Mouse (Mus musculus): ENCODE data around the gene Eif3d. TPM values are rescaled to one million over a fixed set of nuclear protein-coding genes. Genes with fewer than 3 reads are reported as not detected.

Eif3d gene
- total RNA-seq, 1 experiment from 2014 or later = 115 TPM

DNA sequence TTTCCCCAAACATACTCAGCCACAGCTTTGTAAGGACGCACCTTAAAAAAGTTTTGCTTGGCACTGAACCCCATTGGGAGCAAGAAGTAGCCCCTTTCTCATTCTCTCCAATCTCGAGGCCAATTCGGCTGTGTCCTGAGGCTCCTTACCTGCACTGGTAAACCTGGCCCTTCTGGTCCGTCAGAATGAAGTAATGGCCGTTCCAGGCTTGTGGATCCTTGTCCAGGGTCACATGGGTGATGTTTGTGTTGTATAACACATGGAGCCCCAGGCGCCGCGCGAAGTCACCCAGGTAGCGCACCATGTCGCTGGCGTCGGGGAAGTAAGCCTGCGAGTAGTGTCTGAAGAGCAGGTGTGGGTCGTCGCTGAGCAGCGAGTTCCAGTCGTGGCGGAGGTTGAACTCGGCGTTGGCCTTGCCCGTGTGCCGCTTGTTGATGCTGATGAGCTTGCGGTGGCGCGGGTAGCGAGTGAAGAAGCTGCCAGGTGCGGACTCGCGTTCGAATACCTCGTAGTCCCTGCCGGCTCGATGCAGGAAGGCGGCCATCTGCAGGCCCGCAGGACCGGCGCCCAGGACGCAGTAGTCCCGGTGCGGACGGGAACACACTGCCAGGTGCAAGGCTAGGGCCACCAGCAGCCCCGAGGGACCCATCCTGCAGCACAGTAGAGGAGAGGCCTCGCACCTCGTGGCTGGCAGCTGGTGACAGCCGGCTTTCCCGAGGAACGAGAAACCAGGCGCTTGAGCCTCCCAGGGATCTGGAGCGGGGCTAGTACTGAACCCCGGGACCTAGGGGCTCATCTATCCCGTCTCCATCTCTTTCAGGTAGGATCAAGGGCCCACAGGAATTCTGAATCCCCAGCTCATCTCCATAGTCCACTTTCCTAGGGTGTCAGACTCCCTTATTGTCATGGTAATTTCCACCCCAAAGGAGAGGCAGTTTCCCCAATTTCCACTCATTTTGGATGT lies 14.9 kb downstream of the Eif3d start:
- ATAC-seq (ENCODE audit: extremely low read depth, insufficient number of reproducible peaks, low FRiP score, poor library complexity, severe bottlenecking) = no peak

DNA sequence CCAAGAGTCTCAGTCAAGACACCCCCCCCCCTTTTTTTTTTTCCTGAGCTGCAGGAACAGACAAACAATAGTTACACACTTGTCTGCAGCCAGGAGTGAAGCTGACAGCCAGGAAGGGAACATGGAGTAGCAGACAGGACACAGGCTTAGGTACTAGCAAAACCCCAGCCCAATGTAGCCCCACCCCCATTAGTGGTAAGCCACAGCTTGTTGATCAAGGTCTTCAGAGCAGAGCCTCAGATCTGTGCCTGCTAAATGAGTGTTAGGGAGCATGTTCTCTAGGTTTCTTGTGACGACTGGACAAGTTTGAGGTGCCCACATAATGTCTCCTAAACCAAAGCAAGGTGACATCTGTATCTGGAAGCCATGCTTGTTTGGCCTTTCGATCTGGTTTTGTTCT lies 16.3 kb downstream of the Eif3d start:
- no peak for ATAC-seq (ENCODE audit: extremely low read depth, insufficient number of reproducible peaks, low FRiP score, poor library complexity, severe bottlenecking)

DNA sequence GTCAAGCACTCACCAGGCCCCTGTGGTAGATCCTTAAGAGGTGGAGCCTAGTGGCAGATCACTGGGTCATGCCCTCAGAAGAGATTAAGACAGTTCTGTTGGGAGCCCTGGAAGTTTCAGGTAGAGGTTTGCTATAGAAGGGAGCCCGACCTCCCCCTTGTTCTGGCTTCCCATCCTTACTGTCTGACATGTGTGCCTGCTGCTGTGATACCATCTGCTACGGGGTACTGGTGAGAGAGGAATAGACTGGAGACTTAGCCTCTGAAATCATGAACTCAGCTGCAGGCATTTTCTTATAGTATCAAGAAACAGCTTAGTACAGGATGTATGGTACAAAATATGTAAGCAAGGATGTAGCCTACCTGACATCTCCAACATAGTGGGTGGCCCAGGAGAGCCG lies 17.7 kb downstream of the Eif3d start:
- no peak for ATAC-seq (ENCODE audit: extremely low read depth, insufficient number of reproducible peaks, low FRiP score, poor library complexity, severe bottlenecking)

DNA sequence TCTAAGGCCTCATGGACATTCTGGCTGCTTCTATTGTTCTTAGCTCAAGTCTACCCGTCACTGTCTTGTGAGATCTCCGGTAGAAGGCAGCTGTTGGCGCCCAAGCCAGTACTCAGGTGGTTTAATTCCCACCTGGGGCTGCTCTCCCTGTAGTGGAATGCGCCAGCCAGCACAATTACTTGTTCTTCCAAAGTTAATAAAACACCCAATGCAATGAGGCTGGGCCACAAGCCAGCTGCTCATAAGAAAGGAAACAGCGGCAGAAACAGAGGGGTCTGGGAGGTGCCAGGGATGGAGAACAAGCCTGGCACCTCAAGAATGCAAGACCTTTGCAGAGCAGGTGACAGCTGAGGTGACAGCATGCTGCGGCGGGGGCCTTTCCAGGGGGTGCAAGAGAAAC lies 21.6 kb downstream of the Eif3d start:
- no peak for ATAC-seq (ENCODE audit: extremely low read depth, insufficient number of reproducible peaks, low FRiP score, poor library complexity, severe bottlenecking)

DNA sequence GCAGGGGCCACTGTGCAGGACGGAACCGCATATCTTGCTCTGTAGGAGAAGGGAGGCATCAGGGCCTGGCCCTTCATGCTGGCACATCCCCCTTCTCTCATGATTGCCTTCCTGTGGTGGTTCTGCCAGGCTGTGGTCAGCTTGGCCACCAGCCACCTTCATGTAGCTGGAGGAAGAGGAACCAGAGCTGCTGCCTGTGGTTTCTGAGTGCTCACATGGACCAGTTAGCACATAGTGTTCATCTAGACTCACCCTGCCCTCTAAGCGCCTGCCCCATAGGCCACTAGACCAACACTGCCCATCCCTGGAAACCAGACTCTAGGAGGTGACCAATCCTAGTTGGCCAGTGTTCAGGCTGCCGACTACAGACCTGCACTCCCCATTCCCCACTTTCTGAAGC lies 24.9 kb downstream of the Eif3d start:
- peak; percentile 89 for ATAC-seq (ENCODE audit: extremely low read depth, insufficient number of reproducible peaks, low FRiP score, poor library complexity, severe bottlenecking)

DNA sequence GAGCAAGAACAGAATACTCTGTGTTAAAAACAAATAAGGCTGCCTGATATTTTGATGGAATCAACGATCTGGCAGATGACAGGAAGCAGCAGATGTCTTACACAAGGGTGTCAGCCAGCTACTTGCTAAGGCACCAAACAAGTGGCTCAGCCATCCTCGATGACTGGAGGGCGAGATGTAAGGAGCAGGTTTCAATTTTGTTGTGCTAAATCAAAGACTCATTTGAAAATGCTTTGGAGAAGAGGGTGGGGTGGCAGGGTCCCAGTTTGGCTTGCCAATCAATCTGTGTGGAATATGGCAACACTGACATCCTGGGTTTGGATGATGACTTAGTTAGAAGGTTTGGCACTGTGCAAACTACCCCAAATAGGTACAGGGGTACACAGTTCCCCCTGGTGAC lies 29.1 kb downstream of the Eif3d start:
- ATAC-seq (ENCODE audit: extremely low read depth, insufficient number of reproducible peaks, low FRiP score, poor library complexity, severe bottlenecking) = no peak

DNA sequence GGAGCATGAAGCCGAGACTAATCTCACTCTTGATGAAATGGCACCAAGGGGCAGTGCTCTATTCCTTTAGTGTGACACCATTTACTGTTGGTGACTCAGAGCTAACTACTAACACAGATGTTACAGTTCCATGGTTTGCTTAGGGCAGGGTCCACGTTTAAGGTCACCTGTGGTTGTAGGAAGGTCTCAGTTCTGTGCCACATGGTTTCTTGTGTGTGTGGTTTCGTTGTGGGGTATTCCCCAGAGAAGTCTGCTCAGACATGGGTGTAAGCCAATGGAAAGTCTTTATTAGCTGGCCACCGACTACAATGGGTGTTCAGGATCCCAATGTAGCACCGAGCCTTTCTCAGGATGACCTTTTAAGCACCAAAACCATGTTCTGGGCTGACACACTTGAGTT lies 32.1 kb downstream of the Eif3d start:
- no peak for ATAC-seq (ENCODE audit: extremely low read depth, insufficient number of reproducible peaks, low FRiP score, poor library complexity, severe bottlenecking)

DNA sequence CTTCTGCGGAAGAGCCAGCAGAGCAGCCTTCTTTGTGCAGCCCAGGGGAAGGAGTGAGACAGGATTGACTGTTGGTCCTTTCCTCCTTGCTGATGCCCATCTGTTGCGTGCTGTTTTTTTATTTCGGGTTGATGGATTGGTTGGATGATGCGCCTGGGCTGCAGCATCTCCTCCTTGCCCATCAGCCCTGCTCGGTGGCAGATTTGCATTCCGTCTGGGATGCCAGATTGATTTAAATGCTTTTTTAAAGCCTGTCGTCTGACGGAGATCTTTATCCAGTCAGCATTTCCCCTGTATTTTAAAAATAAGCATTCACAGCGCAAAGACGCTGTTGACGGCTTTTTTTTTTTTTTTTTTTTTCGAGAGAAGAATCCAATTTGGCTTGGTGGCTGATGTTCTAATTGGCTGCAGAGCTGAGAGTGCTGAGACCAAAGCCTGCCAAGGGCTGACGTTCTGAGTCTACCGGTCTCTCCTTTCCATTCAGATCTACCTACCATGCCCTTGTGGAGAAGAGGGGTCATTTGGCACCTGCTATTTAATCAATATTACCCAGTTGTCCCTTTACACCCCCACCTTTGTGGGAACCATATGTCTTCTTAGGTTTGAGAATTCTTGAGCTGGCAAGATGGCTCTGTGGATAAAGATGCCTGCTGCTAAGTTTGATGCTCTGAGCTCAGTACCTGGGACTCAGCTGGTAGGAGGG lies 34.8 kb downstream of the Eif3d start:
- ATAC-seq (ENCODE audit: extremely low read depth, insufficient number of reproducible peaks, low FRiP score, poor library complexity, severe bottlenecking) = no peak

DNA sequence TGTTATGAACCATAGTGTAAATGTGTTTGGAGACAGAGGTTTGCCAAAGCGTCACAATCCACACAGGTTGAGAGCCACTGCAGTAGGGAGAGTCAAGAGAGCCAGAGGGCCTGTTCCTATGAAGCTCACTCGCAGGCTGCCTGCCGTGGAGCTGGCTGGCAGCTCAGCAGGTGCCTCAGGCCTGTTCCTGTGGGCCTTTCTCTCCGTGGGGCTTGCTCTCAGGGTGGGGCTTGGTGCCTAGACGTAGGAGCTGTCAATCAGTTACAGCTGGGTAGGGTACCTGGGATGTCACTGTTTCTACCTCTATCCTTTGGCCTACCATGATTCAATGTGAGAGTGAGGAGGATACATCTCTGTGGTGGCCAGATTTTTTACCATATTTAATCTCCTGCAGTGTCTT lies 35.6 kb downstream of the Eif3d start:
- no peak for ATAC-seq (ENCODE audit: extremely low read depth, insufficient number of reproducible peaks, low FRiP score, poor library complexity, severe bottlenecking)

DNA sequence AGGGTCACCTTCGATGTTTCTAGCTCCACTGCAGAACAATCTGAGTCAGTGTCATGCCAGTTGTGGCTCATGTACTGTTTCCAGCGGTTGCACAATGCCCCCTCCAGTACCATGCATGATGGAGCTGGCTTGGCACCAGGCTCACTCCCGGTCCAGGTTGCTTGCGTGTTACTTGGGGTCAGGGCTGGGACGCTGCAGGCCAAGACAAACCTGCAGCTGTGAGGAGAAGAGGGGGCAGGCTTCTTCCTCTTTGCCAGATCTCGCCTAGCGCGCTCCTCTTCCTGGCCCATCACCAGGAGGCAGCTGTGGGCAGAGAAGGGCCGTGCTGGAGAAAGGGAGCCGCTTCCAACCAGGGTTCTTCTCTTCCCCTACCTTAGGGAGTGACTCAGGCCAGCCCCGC lies 36.3 kb downstream of the Eif3d start:
- no peak for ATAC-seq (ENCODE audit: extremely low read depth, insufficient number of reproducible peaks, low FRiP score, poor library complexity, severe bottlenecking)

DNA sequence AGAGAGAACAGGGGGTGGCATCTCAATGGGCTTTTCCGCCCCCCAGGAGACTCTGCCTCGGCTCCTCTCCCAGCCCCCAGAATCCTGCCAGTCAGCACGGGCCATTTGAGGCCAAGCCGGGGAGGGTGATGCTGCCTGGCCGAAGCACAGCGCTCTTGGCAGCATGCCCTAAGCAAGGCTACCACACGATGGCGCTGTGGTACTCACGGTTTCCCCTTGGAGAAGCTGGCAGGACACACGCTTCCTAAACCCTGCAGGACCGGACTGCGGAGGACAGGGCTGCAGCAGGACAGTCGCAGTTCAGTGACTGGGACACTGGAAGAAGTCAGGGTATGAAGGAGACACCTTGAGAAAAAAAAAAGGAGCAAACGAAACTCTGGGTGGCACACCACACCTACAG lies 36.8 kb downstream of the Eif3d start:
- ATAC-seq (ENCODE audit: extremely low read depth, insufficient number of reproducible peaks, low FRiP score, poor library complexity, severe bottlenecking) = peak; percentile 66

DNA sequence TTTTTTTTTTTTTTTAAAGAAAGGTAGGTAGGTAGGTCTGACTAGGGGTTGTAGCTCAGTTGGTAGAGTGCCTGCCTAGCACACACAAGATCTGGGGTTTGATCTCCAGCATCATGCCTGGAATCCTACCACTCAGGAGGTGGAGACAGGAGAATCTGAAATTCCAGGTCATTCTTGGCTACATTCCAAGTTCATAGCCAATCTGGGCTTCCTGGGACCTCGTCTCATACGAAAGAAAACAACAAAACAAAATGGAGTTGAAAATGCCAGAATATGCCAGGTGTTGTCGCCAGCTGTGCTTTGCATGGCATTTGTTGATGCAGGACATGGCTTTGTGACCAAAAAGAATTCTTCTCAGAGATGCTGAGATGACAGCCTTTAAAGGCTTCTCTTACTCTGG lies 37.4 kb downstream of the Eif3d start:
- ATAC-seq (ENCODE audit: extremely low read depth, insufficient number of reproducible peaks, low FRiP score, poor library complexity, severe bottlenecking) = no peak

DNA sequence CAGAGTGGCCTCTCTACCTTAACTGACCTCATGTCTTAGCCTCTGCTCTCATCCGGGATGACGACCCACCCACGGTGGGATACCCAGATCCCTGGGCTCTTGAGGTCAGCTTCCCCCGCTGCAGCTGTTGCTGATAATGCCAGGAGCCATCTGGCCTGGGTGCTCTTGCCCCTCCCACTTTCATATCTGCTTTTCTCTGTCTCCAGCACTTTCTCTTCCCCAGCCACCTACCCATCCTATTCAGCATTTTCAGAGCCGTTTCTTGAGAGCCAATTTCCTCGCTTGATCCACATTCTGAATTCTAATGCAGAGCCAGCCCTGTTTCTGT lies 39.0 kb downstream of the Eif3d start:
- no peak for ATAC-seq (ENCODE audit: extremely low read depth, insufficient number of reproducible peaks, low FRiP score, poor library complexity, severe bottlenecking)

DNA sequence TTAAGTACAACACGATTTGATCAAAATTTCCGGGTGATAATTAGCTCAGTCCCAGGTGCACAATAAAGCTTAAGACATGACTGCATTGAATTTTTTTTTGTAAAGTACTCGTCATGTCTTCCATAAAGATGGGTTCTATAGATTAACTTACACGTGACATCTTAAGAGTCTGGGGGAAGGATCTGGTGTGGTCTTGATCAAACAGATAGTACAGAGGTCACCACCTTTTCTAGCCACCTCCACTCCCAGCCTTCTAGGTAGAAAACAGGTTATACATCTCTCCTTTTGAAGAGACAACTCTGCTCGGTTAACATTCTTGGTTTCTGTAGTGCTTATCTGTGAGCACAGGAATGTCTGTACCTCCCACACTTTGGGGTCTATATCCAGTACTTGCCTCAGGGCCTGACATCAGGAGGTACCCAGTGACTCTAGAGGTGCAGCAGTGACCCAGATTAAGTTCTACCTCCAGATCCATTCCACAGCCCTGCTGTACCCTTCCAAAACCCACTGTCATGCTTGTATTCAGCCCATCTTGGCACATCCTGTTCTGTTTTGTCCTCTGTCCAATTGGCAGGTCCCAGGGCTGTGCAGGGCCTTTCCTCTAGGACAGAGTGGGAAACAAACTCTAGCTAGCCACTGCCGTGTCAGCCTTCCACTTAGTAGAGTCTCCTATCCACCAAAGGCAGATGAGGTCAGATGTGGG lies 39.5 kb downstream of the Eif3d start:
- ATAC-seq (ENCODE audit: extremely low read depth, insufficient number of reproducible peaks, low FRiP score, poor library complexity, severe bottlenecking) = no peak

DNA sequence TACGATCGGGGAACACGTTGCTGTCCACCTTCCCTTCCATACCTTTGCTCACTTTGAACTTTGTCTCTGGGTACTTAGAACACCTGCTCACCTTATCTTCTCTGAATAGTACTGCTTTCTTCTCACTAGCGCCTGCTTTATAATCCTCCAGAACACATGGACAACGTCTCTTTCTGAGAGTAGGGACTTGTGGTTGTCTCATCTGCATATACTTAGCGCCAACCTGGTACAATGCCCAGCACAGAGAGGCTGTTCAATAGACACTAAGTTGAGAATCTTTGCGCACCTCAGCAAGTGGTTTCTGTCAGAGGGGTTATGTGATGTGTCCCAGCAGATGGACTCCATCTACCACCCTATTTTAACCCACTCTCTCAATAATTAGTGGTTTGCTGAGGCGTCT lies 40.8 kb downstream of the Eif3d start:
- no peak for ATAC-seq (ENCODE audit: extremely low read depth, insufficient number of reproducible peaks, low FRiP score, poor library complexity, severe bottlenecking)

DNA sequence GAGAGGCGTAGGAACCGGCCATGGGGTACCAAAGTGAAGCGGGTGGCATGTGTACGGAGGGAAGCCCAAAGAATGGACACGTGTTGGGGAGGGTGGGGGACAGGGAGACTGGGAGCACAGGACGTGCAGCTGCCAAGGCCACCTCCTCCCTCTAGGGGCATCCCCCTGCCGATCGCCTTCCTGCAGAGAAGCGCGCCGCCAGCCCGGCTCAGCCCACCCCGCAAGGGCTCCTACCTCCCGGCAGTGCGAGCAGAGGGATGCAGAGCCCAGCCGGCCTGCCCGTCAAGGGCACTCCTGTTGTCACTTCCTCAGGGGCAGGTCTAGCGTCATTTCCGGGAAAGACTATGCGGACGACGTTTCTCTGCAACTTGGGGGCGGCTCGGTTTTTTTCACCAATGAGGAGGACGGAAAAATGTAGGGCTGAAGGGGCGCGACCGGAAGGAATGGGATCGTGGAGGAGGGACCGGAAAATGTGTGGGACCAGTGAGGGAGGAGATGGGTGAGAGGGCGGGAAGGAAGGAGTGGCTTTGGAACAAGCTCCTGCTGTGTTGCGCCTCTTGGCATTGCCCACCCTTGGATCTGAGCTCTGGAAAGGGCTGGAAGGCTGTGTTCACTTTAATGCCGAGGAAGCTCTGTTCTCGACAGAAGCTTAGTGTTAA lies 41.8 kb downstream of the Eif3d start, which contains the start of gene Txn2:
Txn2 (minus strand) TSS at position 334 of the 659 bp plus-strand sequence.
- ATAC-seq (ENCODE audit: extremely low read depth, insufficient number of reproducible peaks, low FRiP score, poor library complexity, severe bottlenecking) = peak; percentile 83

DNA sequence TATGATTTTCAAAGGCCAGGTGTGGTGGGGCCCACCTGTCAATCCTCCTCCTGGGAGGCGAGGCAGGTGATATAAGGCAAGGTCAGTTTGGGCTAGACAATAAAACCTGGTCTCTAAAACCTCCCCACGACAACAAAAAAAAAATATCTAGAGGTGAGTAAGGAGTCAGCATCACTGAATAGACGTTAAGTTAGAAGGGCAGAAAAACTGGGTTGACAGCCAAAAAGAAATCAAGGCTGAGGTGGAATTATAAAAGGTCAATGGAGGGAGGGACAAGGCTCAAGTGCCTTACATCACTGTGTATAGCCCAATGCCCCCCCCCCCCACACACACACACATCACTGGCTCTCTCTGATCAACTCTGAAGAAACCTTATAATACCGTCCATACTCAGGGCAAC lies 42.5 kb downstream of the Eif3d start:
- ATAC-seq (ENCODE audit: extremely low read depth, insufficient number of reproducible peaks, low FRiP score, poor library complexity, severe bottlenecking) = no peak

DNA sequence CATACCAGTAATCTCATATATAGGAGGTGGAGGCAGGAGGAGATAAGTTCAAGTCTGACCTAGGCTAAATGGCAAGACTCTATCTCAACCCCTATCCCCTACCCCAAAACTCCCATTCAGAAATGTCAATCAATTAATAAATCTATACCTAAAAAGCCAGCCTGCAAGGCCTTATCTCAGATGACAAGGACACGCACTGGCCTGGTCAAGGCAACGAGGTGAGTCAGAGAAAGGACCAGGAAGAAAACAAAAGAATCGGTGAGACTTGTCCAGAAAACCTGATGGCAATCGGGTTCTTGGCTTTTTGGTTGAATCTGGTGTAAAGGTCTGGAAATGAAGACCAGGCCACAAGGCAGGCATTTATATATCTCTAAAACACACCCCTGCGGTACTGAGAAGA lies 43.7 kb downstream of the Eif3d start:
- no peak for ATAC-seq (ENCODE audit: extremely low read depth, insufficient number of reproducible peaks, low FRiP score, poor library complexity, severe bottlenecking)

DNA sequence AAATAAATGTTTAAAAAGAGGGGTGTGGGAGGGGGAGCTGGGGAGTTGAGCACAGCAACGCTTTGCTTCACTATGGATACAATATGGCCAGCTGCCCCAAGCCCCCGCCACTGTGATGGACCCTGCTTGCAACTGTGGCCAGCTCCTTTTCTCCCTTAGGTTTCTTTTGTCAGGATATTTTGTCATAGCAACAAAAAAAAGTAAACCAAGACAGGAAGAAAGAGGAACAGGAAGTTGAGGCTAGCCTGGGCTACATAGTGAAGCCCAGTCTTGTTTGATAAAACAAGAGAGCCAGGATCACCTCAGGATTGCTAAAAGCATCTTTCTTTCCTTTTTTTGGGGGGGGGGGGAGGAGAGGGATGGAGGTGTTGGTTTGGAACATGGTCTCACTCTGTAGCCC lies 45.4 kb downstream of the Eif3d start:
- ATAC-seq (ENCODE audit: extremely low read depth, insufficient number of reproducible peaks, low FRiP score, poor library complexity, severe bottlenecking) = no peak
